Mouse (Mus musculus): ENCODE measurements around the gene Lyrm7. TPM values are rescaled to one million over a fixed set of nuclear protein-coding genes. Genes with fewer than 3 reads are reported as not detected.

The Lyrm7 gene
- polyA plus RNA-seq, 1 experiment: 26.3 TPM

DNA sequence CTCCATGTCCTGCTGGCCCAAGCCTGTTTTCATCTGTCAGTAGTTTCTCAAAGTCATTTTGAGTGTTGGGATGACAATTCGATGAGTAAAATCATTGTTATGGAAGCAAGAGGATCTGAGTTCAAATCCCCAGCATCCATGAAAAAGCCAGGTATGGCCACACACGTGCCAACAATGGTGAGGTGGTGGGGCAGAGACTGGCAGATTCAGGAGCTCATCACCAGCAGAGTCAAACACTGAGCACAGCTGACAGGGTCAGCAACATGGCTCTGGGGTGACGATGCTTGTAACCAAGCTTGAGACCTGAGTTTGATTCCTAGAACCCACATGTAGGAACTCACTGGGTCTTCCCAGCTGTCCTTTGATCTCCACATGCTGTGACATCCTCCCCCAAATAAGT is 44.4 kb upstream of the Lyrm7 start:
- Histone ChIP-seq H3K4me3 (ENCODE audit: low read depth, low read length) (no peak overlapping the region), H3K27me3 (ENCODE audit: control insufficient read depth, insufficient read depth, low read length, poor library complexity, severe bottlenecking) (no peaks in the 10 kb centered on the region), H3K27ac (ENCODE audit: insufficient read depth, low read length) (no peak overlapping the region), H3K9ac (ENCODE audit: low read depth, poor library complexity, severe bottlenecking) (no peak overlapping the region), H3K9me3 (replicated peaks; ENCODE audit: control insufficient read depth, insufficient read depth, low read length, poor library complexity, severe bottlenecking) (no peaks in the 10 kb centered on the region), H3K4me1 (ENCODE audit: control insufficient read depth, insufficient read depth, low read length) (no peaks in the 10 kb centered on the region), H3K36me3 (ENCODE audit: control insufficient read depth, insufficient read depth, low read length, poor library complexity, severe bottlenecking) (no peaks in the 10 kb centered on the region; the same call in 1 of the 2 replicates)
- TF ChIP-seq CTCF (IDR thresholded peaks at IDR 0.05; ENCODE audit: low read depth, low read length) (no peak), POLR2A (IDR thresholded peaks at IDR 0.05; ENCODE audit: insufficient read depth, low read length) (no peak), EP300 (IDR thresholded peaks at IDR 0.05; ENCODE audit: insufficient read depth, low read depth, low read length) (no peak)

GRCm38 (mm10) chr11:54903940-54904706 is 43.4 kb upstream of the Lyrm7 start:
- H3K4me1 ChIP-seq (ENCODE audit: control insufficient read depth, insufficient read depth, low read length): no peaks in the 10 kb centered on the region
- H3K4me3 ChIP-seq (ENCODE audit: low read depth, low read length): no peak overlapping the region
- H3K9ac ChIP-seq (ENCODE audit: low read depth, poor library complexity, severe bottlenecking): no peak overlapping the region
- no peaks in the 10 kb centered on the region for H3K9me3 ChIP-seq (replicated peaks; ENCODE audit: control insufficient read depth, insufficient read depth, low read length, poor library complexity, severe bottlenecking)
- H3K27ac ChIP-seq (ENCODE audit: insufficient read depth, low read length): no peak overlapping the region
- H3K36me3 ChIP-seq (ENCODE audit: control insufficient read depth, insufficient read depth, low read length, poor library complexity, severe bottlenecking): no peaks in the 10 kb centered on the region
- H3K27me3 ChIP-seq (ENCODE audit: control insufficient read depth, insufficient read depth, low read length, poor library complexity, severe bottlenecking): no peaks in the 10 kb centered on the region
- TF ChIP-seq EP300 (IDR thresholded peaks at IDR 0.05; ENCODE audit: insufficient read depth, low read depth, low read length) (no peak), POLR2A (IDR thresholded peaks at IDR 0.05; ENCODE audit: insufficient read depth, low read length) (no peak), CTCF (IDR thresholded peaks at IDR 0.05; ENCODE audit: low read depth, low read length) (no peak)

GRCm38 (mm10) chr11:54903339-54903738 is 42.6 kb upstream of the Lyrm7 start:
- H3K4me3 ChIP-seq (ENCODE audit: low read depth, low read length): peak overlapping the region; percentile 70
- H3K27ac ChIP-seq (ENCODE audit: insufficient read depth, low read length): no peak overlapping the region
- no peaks in the 10 kb centered on the region for H3K4me1 ChIP-seq (ENCODE audit: control insufficient read depth, insufficient read depth, low read length)
- H3K36me3 ChIP-seq (ENCODE audit: control insufficient read depth, insufficient read depth, low read length, poor library complexity, severe bottlenecking): no peaks in the 10 kb centered on the region
- H3K27me3 ChIP-seq (ENCODE audit: control insufficient read depth, insufficient read depth, low read length, poor library complexity, severe bottlenecking): no peaks in the 10 kb centered on the region
- H3K9me3 ChIP-seq (replicated peaks; ENCODE audit: control insufficient read depth, insufficient read depth, low read length, poor library complexity, severe bottlenecking): no peaks in the 10 kb centered on the region
- TF ChIP-seq POLR2A (IDR thresholded peaks at IDR 0.05; ENCODE audit: insufficient read depth, low read length) (no peak), EP300 (IDR thresholded peaks at IDR 0.05; ENCODE audit: insufficient read depth, low read depth, low read length) (no peak)
- peak overlapping the region; percentile 61 for H3K9ac ChIP-seq (ENCODE audit: low read depth, poor library complexity, severe bottlenecking)

DNA sequence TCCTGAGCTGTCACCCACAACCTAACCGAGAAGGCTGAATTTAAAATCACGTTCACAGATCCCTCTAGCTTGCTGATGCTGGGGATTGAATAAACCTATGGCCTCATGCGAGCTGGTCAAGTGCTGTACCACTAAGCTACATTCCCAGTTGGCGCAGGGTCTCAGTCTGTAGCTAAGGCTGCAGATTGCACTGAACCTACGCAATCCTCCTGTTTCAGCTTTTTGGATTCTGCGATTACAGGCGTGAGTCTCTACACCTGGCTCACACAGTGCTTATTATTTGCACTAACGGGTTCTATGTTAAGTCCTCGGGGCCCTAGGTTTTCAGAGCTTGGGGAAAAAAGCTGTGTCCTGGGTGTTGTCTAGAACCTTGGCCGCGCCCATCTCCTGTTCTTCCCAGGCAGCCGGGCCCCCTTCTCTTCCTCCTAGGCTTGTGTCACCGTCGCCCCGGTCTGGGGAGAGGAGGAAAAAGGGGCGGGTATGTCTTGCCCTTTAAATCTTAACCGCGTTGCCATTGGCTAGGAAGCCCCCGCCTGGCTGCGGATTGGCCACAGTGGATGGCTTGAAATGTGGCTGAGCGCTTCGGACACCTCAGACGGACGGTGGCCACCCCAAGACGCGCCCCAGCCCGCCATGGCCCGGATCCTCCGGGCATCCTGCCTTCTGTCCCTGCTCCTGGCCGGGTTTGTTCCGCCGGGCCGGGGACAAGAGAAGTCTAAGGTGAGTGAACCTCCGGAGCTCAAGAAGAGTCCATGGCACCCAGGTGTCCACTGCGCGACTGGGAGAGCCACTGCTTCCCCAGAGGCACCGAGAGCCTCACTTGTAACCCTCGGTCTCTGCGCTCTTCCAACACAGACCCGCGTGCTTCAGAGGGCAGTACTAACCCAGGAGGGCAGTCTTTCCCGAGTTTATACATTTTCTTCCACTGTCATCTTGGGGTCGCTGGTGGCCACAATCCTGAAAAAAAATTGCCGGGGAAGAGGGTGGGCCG is 41.9 kb upstream of the Lyrm7 start, which contains the start of gene Gpx3:
Gene Gpx3, plus strand, starts transcription at position 121 of the 991 bp plus-strand sequence.
- no peaks in the 10 kb centered on the region for H3K36me3 ChIP-seq (ENCODE audit: control insufficient read depth, insufficient read depth, low read length, poor library complexity, severe bottlenecking)
- no peaks in the 10 kb centered on the region for H3K4me1 ChIP-seq (ENCODE audit: control insufficient read depth, insufficient read depth, low read length)
- H3K9ac ChIP-seq (ENCODE audit: low read depth, poor library complexity, severe bottlenecking): peak within 1 kb of the TSS; percentile 61
- peak within 1 kb of the TSS; percentile 70 for H3K4me3 ChIP-seq (ENCODE audit: low read depth, low read length)
- no peak within 1 kb of the TSS for H3K27ac ChIP-seq (ENCODE audit: insufficient read depth, low read length)
- TF ChIP-seq CTCF (IDR thresholded peaks at IDR 0.05; ENCODE audit: low read depth, low read length) (no peak), POLR2A (IDR thresholded peaks at IDR 0.05; ENCODE audit: insufficient read depth, low read length) (no peak), EP300 (IDR thresholded peaks at IDR 0.05; ENCODE audit: insufficient read depth, low read depth, low read length) (no peak)
- no peaks in the 10 kb centered on the region for H3K9me3 ChIP-seq (replicated peaks; ENCODE audit: control insufficient read depth, insufficient read depth, low read length, poor library complexity, severe bottlenecking)
- no peaks in the 10 kb centered on the region for H3K27me3 ChIP-seq (ENCODE audit: control insufficient read depth, insufficient read depth, low read length, poor library complexity, severe bottlenecking)

DNA sequence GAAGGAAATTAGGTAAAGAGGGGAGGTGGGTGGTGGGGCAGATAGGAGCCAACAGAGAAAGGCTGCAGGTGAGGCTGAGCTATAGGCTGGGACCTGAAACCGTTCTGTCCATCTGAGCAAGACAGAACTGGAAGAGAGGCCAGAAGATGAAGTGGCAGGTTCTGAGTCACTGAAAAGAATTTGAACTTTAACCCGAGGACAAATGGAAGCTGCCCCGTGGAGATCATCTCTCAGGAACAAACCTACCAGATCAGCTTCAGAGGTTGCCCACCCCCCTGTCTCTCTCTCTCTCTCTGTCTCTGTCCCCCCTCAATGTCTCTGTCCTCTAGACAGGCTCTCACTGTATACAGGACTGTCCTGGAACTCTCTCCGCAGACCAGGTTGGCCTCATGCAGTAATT is 38.9 kb upstream of the Lyrm7 start:
- Histone ChIP-seq H3K27ac (ENCODE audit: insufficient read depth, low read length) (no peak overlapping the region), H3K4me3 (ENCODE audit: low read depth, low read length) (no peak overlapping the region), H3K36me3 (ENCODE audit: control insufficient read depth, insufficient read depth, low read length, poor library complexity, severe bottlenecking) (no peaks in the 10 kb centered on the region), H3K4me1 (ENCODE audit: control insufficient read depth, insufficient read depth, low read length) (no peaks in the 10 kb centered on the region), H3K27me3 (ENCODE audit: control insufficient read depth, insufficient read depth, low read length, poor library complexity, severe bottlenecking) (no peaks in the 10 kb centered on the region), H3K9ac (ENCODE audit: low read depth, poor library complexity, severe bottlenecking) (no peak overlapping the region), H3K9me3 (replicated peaks; ENCODE audit: control insufficient read depth, insufficient read depth, low read length, poor library complexity, severe bottlenecking) (no peaks in the 10 kb centered on the region)
- TF ChIP-seq CTCF (IDR thresholded peaks at IDR 0.05; ENCODE audit: low read depth, low read length): no peak
- TF ChIP-seq EP300 (IDR thresholded peaks at IDR 0.05; ENCODE audit: insufficient read depth, low read depth, low read length): no peak
- no peak for TF ChIP-seq POLR2A (IDR thresholded peaks at IDR 0.05; ENCODE audit: insufficient read depth, low read length)
